In the genomic region with DNA sequence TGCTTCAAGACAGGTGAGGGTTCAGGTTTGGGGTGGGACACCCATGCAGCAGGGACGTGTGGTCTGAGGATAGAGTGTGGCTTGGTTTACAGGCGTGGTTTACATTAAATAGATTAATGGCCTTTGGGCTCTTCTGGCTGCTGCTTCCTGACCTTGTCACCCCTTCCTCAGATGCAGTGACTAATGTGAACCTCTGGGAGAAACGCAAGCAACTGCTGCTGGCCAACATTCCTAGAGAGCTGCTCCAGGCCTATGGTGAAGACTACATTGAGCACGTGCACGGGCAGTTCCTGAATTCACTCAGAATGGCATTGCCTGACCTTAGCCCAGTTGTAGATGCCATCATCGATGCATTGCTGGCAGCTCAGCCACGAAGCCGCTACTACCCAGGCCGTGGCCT, we compare ENCODE assay signal across 15 mouse cellular contexts. TPM values are rescaled to one million over a fixed set of nuclear protein-coding genes. Genes with fewer than 3 reads are reported as not detected.
"Had no signal": no experiment of that assay in that cellular context is flagged by ENCODE, and none has a peak within 500 bp of the region (broad histone marks: within the 10 kb centered on the region; RNA-seq: fewer than 3 reads in every experiment).

No protein-coding gene starts in this region.

- H3K27ac ChIP-seq: limb, embryonic 15.5 days; lung, embryonic 15.5 days; midbrain, embryonic 12.5 days; neural tube, embryonic 12.5 days had no signal

- H3K4me2 ChIP-seq: limb, embryonic 15.5 days; lung, embryonic 15.5 days; midbrain, embryonic 12.5 days; neural tube, embryonic 12.5 days had no signal

- ATAC-seq: intestine, embryonic 16.5 days; liver, embryonic 12.5 days; midbrain, embryonic 16.5 days had no signal

- DNase-seq: kidney, postnatal 14 days; left cerebral cortex, postnatal 4 days; right cerebral cortex, postnatal 4 days; spleen, adult 18-20 months; thymus, postnatal 36 days had no signal

- H3K9me3 ChIP-seq: limb, embryonic 15.5 days; liver, embryonic 12.5 days; lung, embryonic 15.5 days; midbrain, embryonic 12.5 days; neural tube, embryonic 12.5 days had no signal

- H3K9ac ChIP-seq: limb, embryonic 15.5 days; lung, embryonic 15.5 days; midbrain, embryonic 12.5 days; neural tube, embryonic 12.5 days had no signal

- H3K4me3 ChIP-seq: limb, embryonic 15.5 days; liver, embryonic 12.5 days; lung, embryonic 15.5 days; midbrain, embryonic 12.5 days; neural tube, embryonic 12.5 days had no signal

- H3K27me3 ChIP-seq: lung, embryonic 15.5 days had no signal

RNA-seq across cellular contexts. Expression of a gene that starts 4.3 kb away (rescaled TPM):
- total RNA-seq: layer of hippocampus, adult 8-10 months; left cerebral cortex, adult 18-20 months; left cerebral cortex, postnatal 10 days; left cerebral cortex, postnatal 4 days had no signal
